Mouse (Mus musculus) v-Abl transformed pro-B cells (cell line): Measurements from ENCODE around the gene Pou2f3.

Source experiments
- in situ Hi-C, 2 experiments: fragments of 400-800 bp; cut with MboI; formaldehyde crosslinking; loops; one replicate each; pipeline ENCODE4 v1.15.1; 2025; ENCODE audit not compliant: unreplicated experiment in 2 of 2

Pou2f3 gene

GRCm38 (mm10) chr9:43232286-43232685 lies 22.1 kb upstream of the Pou2f3 start:
- in situ Hi-C loops = no loop called here

GRCm38 (mm10) chr9:43231805-43232204 lies 21.6 kb upstream of the Pou2f3 start:
- in situ Hi-C loops = no loop called here

GRCm38 (mm10) chr9:43230886-43231285 lies 20.7 kb upstream of the Pou2f3 start:
- in situ Hi-C loops = no loop called here

- in situ Hi-C loops = no loop called here
These were observed 19.8 kb upstream of the Pou2f3 start for GRCm38 (mm10) chr9:43229962-43230361.

- in situ Hi-C loops = no loop called here
These were observed 19.3 kb upstream of the Pou2f3 start for GRCm38 (mm10) chr9:43229398-43229895.

- in situ Hi-C loops = no loop called here
These were observed 18.6 kb upstream of the Pou2f3 start for GRCm38 (mm10) chr9:43228745-43229144.

GRCm38 (mm10) chr9:43227626-43228025 lies 17.5 kb upstream of the Pou2f3 start:
- in situ Hi-C loops = no loop called here

GRCm38 (mm10) chr9:43226573-43227160 lies 16.5 kb upstream of the Pou2f3 start:
- in situ Hi-C loops = no loop called here

GRCm38 (mm10) chr9:43225481-43225880 lies 15.3 kb upstream of the Pou2f3 start:
- in situ Hi-C loops = no loop called here

- in situ Hi-C loops = no loop called here
These were observed 14.7 kb upstream of the Pou2f3 start for GRCm38 (mm10) chr9:43224771-43225355.

GRCm38 (mm10) chr9:43222429-43222715 lies 12.2 kb upstream of the Pou2f3 start:
- in situ Hi-C loops = no loop called here

- in situ Hi-C loops = no loop called here
These were observed 11.7 kb upstream of the Pou2f3 start for GRCm38 (mm10) chr9:43221643-43222428.

GRCm38 (mm10) chr9:43210771-43211450 lies 742 bp upstream of the Pou2f3 start:
- in situ Hi-C loops = no loop called here

GRCm38 (mm10) chr9:43206022-43206390 lies 4.2 kb downstream of the Pou2f3 start:
- in situ Hi-C loops = no loop called here

GRCm38 (mm10) chr9:43205343-43206021 lies 4.7 kb downstream of the Pou2f3 start:
- in situ Hi-C loops = no loop called here

- in situ Hi-C loops = no loop called here
These were observed 10.0 kb downstream of the Pou2f3 start for GRCm38 (mm10) chr9:43200212-43200611.

- in situ Hi-C loops = no loop called here
These were observed 16.2 kb downstream of the Pou2f3 start for GRCm38 (mm10) chr9:43194001-43194400.

GRCm38 (mm10) chr9:43191561-43191960 lies 18.6 kb downstream of the Pou2f3 start:
- in situ Hi-C loops = no loop called here

- in situ Hi-C loops = no loop called here
These were observed 21.2 kb downstream of the Pou2f3 start for GRCm38 (mm10) chr9:43189021-43189356.

GRCm38 (mm10) chr9:43188309-43189020 lies 21.7 kb downstream of the Pou2f3 start:
- in situ Hi-C loops = no loop called here
